Mouse (Mus musculus): Measurements from ENCODE around the gene Sv2a. TPM values are rescaled to one million over a fixed set of nuclear protein-coding genes. Genes with fewer than 3 reads are reported as not detected.
A peak's percentile ranks its signal among the peaks of the same experiment; 100 is the strongest.
"Not testable (repeated sequence)": the region's sequence is repeated elsewhere in the genome, so short reads cannot be mapped to it uniquely, and the experiment has no call there.

Sv2a gene
- polyA plus RNA-seq, 1 experiment from 2014 or later = 2.9 TPM

DNA sequence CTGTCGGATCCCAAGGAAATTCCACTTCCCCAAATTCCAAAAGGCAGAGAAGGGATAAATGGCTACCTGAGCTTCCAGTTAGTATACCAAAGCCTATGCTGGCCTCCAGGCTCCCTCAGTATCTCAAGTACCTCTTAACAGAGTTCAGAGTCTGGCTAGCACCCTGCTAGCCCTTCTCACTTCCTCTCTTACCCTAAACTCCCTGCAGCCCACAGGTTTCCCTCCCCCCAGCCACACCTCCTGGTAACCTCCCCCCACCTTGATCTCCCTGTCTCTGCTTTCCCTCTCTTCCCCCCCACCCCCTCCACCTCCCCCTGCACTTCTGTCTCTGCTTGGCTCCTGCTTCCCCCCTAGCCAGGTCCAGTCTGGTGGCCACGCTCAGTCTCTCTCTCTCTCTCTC lies 18.8 kb downstream of the Sv2a start:
- TF ChIP-seq EP300 (optimal IDR thresholded peaks at IDR 0.05) (no peak), CTCF (IDR thresholded peaks at IDR 0.05; ENCODE audit: low read depth) (no peak)
- Histone ChIP-seq H3K27ac (replicated peaks) (no peak overlapping the region), H3K36me3 (ENCODE audit: control insufficient read depth, insufficient read depth, low read length) (no peaks in the 10 kb centered on the region), H3K4me3 (ENCODE audit: low read depth, low read length) (no peak overlapping the region), H3K9ac (ENCODE audit: low read length) (no peak overlapping the region), H3K4me1 (replicated peaks; ENCODE audit: control insufficient read depth, insufficient read depth) (peaks cover 9% of the 10 kb centered on the region), H3K27me3 (ENCODE audit: control insufficient read depth, insufficient read depth, low read length) (no peaks in the 10 kb centered on the region), H3K9me3 (ENCODE audit: control insufficient read depth, low read length) (no peaks in the 10 kb centered on the region), H3K4me2 (replicated peaks; ENCODE audit: low read depth) (no peak overlapping the region)
- ATAC-seq (ENCODE audit: low FRiP score, low TSS enrichment) (no peak), DNase-seq (ENCODE audit: low spot score) (no peak)
- 58% methylated on average over 2 of the region's 2 CpGs for WGBS

- Histone ChIP-seq H3K4me3 (ENCODE audit: low read depth, low read length) (no peak overlapping the region), H3K4me1 (replicated peaks; ENCODE audit: control insufficient read depth, insufficient read depth) (no peaks in the 10 kb centered on the region), H3K36me3 (ENCODE audit: control insufficient read depth, insufficient read depth, low read length) (no peaks in the 10 kb centered on the region), H3K27me3 (ENCODE audit: control insufficient read depth, insufficient read depth, low read length) (no peaks in the 10 kb centered on the region), H3K9ac (ENCODE audit: low read length) (no peak overlapping the region), H3K4me2 (replicated peaks; ENCODE audit: low read depth) (no peak overlapping the region), H3K9me3 (ENCODE audit: control insufficient read depth, low read length) (no peaks in the 10 kb centered on the region), H3K27ac (replicated peaks) (no peak overlapping the region)
- ATAC-seq (ENCODE audit: low FRiP score, low TSS enrichment) (no peak), DNase-seq (ENCODE audit: low spot score) (no peak)
- peak; percentile 59 for TF ChIP-seq CTCF (IDR thresholded peaks at IDR 0.05; ENCODE audit: low read depth)
- no peak for TF ChIP-seq EP300 (optimal IDR thresholded peaks at IDR 0.05)
- WGBS = 59% methylated on average over 3 of the region's 3 CpGs
Observed at GRCm38 (mm10) chr3:96207819-96208218, 26.9 kb downstream of the Sv2a start.

GRCm38 (mm10) chr3:96209242-96209641 lies 28.3 kb downstream of the Sv2a start:
- DNase-seq (ENCODE audit: low spot score) (peak; percentile 35), ATAC-seq (ENCODE audit: low FRiP score, low TSS enrichment) (no peak)
- TF ChIP-seq EP300 (optimal IDR thresholded peaks at IDR 0.05) = no peak
- TF ChIP-seq CTCF (IDR thresholded peaks at IDR 0.05; ENCODE audit: low read depth) = peak; percentile 66
- H3K27ac ChIP-seq (replicated peaks) = no peak overlapping the region
- H3K9me3 ChIP-seq (ENCODE audit: control insufficient read depth, low read length) = no peaks in the 10 kb centered on the region
- WGBS = 26% methylated on average over 15 of the region's 15 CpGs
- H3K4me3 ChIP-seq (ENCODE audit: low read depth, low read length) = no peak overlapping the region
- no peak overlapping the region for H3K4me2 ChIP-seq (replicated peaks; ENCODE audit: low read depth)
- no peaks in the 10 kb centered on the region for H3K4me1 ChIP-seq (replicated peaks; ENCODE audit: control insufficient read depth, insufficient read depth)
- no peak overlapping the region for H3K9ac ChIP-seq (ENCODE audit: low read length)
- H3K27me3 ChIP-seq (ENCODE audit: control insufficient read depth, insufficient read depth, low read length) = no peaks in the 10 kb centered on the region
- no peaks in the 10 kb centered on the region for H3K36me3 ChIP-seq (ENCODE audit: control insufficient read depth, insufficient read depth, low read length)

GRCm38 (mm10) chr3:96219191-96219641 lies 38.3 kb downstream of the Sv2a start:
- Histone ChIP-seq H3K9ac (ENCODE audit: low read length) (peak overlapping the region; percentile 79), H3K36me3 (ENCODE audit: control insufficient read depth, insufficient read depth, low read length) (no peaks in the 10 kb centered on the region), H3K4me2 (replicated peaks; ENCODE audit: low read depth) (peak overlapping the region; percentile 69), H3K4me3 (ENCODE audit: low read depth, low read length) (peak overlapping the region; percentile 53), H3K27me3 (ENCODE audit: control insufficient read depth, insufficient read depth, low read length) (no peaks in the 10 kb centered on the region), H3K9me3 (ENCODE audit: control insufficient read depth, low read length) (no peaks in the 10 kb centered on the region), H3K4me1 (replicated peaks; ENCODE audit: control insufficient read depth, insufficient read depth) (0 out of 2 replicates have a peak, but pooled peaks cover 5% of the 10 kb centered on the region), H3K27ac (replicated peaks) (peak overlapping the region; percentile 97)
- DNase-seq (ENCODE audit: low spot score) (peak; percentile 36), ATAC-seq (ENCODE audit: low FRiP score, low TSS enrichment) (no peak)
- TF ChIP-seq CTCF (IDR thresholded peaks at IDR 0.05; ENCODE audit: low read depth) = peak; percentile 58
- TF ChIP-seq EP300 (optimal IDR thresholded peaks at IDR 0.05) = no peak
- 0% methylated on average over 12 of the region's 12 CpGs for WGBS

GRCm38 (mm10) chr3:96219661-96220130 lies 38.7 kb downstream of the Sv2a start, which contains the start of the genes Bola1 and Hist2h2ab:
Gene Bola1, minus strand, starts transcription at chr3:96219709.
Gene Hist2h2ab, plus strand, starts transcription at chr3:96219865.
- H3K27me3 ChIP-seq (ENCODE audit: control insufficient read depth, insufficient read depth, low read length) = no peaks in the 10 kb centered on the region
- H3K27ac ChIP-seq (replicated peaks) = peak within 1 kb of the TSS; percentile 97
- peak within 1 kb of the TSS; percentile 69 for H3K4me2 ChIP-seq (replicated peaks; ENCODE audit: low read depth)
- H3K4me3 ChIP-seq (ENCODE audit: low read depth, low read length) = peak within 1 kb of the TSS; percentile 53
- 0 out of 2 replicates have a peak, but pooled peaks cover 5% of the 10 kb centered on the region for H3K4me1 ChIP-seq (replicated peaks; ENCODE audit: control insufficient read depth, insufficient read depth)
- no peaks in the 10 kb centered on the region for H3K36me3 ChIP-seq (ENCODE audit: control insufficient read depth, insufficient read depth, low read length)
- peak within 1 kb of the TSS; percentile 79 for H3K9ac ChIP-seq (ENCODE audit: low read length)
- DNase-seq (ENCODE audit: low spot score) (peak; percentile 74), ATAC-seq (ENCODE audit: low FRiP score, low TSS enrichment) (peak; percentile 85)
- TF ChIP-seq CTCF (IDR thresholded peaks at IDR 0.05; ENCODE audit: low read depth) = no peak
- TF ChIP-seq EP300 (optimal IDR thresholded peaks at IDR 0.05) = no peak
- WGBS = under 1% methylated on average over 36 of the region's 37 CpGs
- H3K9me3 ChIP-seq (ENCODE audit: control insufficient read depth, low read length) = no peaks in the 10 kb centered on the region

GRCm38 (mm10) chr3:96220131-96220764 lies 39.3 kb downstream of the Sv2a start:
- peak; percentile 35 for DNase-seq (ENCODE audit: low spot score)
- Histone ChIP-seq H3K4me3 (ENCODE audit: low read depth, low read length) (peak overlapping the region; percentile 53), H3K9ac (ENCODE audit: low read length) (peak overlapping the region; percentile 79), H3K27ac (replicated peaks) (peak overlapping the region; percentile 97), H3K4me2 (replicated peaks; ENCODE audit: low read depth) (peak overlapping the region; percentile 69)
- WGBS = 0% methylated on average over 25 of the region's 47 CpGs
- ATAC-seq (ENCODE audit: low FRiP score, low TSS enrichment); H3K9me3 ChIP-seq (ENCODE audit: control insufficient read depth, low read length); H3K27me3 ChIP-seq (ENCODE audit: control insufficient read depth, insufficient read depth, low read length); H3K36me3 ChIP-seq (ENCODE audit: control insufficient read depth, insufficient read depth, low read length); H3K4me1 ChIP-seq (replicated peaks; ENCODE audit: control insufficient read depth, insufficient read depth): not testable (repeated sequence)
